Mouse (Mus musculus): Measurements from ENCODE around the gene Zcchc13. TPM values are rescaled to one million over a fixed set of nuclear protein-coding genes. Genes with fewer than 3 reads are reported as not detected.

Gene Zcchc13
- polyA plus RNA-seq (2015; fragmentation: Nextera tagmentation; extraction: Ambion mirVana) = not detected in 2 replicates

GRCm38 (mm10) chrX:103630303-103630702 lies at the start of gene Zcchc13:
Gene Zcchc13, plus strand, starts transcription at chrX:103630586.
- H3K4me1 ChIP-seq (ENCODE audit: control insufficient read depth, low read depth, low read length) = no peaks in the 10 kb centered on the region
- no peak for ATAC-seq (ENCODE audit: low read depth)
- WGBS (ENCODE audit: insufficient replicate concordance) = 69% methylated on average over 12 of the region's 12 CpGs
- H3K9ac ChIP-seq (ENCODE audit: low read depth, low read length) = no peak within 1 kb of the TSS
- H3K27me3 ChIP-seq (ENCODE audit: control insufficient read depth, insufficient read depth, low read depth, low read length) = peaks cover 5% of the 10 kb centered on the region; the same call in 1 of the 2 replicates
- no peak within 1 kb of the TSS for H3K27ac ChIP-seq (ENCODE audit: low read length)
- H3K9me3 ChIP-seq (replicated peaks; ENCODE audit: control insufficient read depth, low read length) = no peaks in the 10 kb centered on the region
- no peaks in the 10 kb centered on the region for H3K36me3 ChIP-seq (ENCODE audit: control insufficient read depth, insufficient read depth)
- no peak within 1 kb of the TSS for H3K4me2 ChIP-seq (ENCODE audit: low read depth, low read length)
- H3K4me3 ChIP-seq (ENCODE audit: low read depth, low read length) = no peak within 1 kb of the TSS

- no peak overlapping the region for H3K4me3 ChIP-seq (ENCODE audit: low read depth, low read length)
- H3K27me3 ChIP-seq (ENCODE audit: control insufficient read depth, insufficient read depth, low read depth, low read length) = no peaks in the 10 kb centered on the region
- no peaks in the 10 kb centered on the region for H3K36me3 ChIP-seq (ENCODE audit: control insufficient read depth, insufficient read depth)
- H3K4me2 ChIP-seq (ENCODE audit: low read depth, low read length) = no peak overlapping the region
- WGBS (ENCODE audit: insufficient replicate concordance) = 50% methylated on average over 1 of the region's 1 CpGs
- H3K27ac ChIP-seq (ENCODE audit: low read length) = no peak overlapping the region
- ATAC-seq (ENCODE audit: low read depth) = no peak
- peaks cover 2% of the 10 kb centered on the region for H3K4me1 ChIP-seq (ENCODE audit: control insufficient read depth, low read depth, low read length)
- no peaks in the 10 kb centered on the region for H3K9me3 ChIP-seq (replicated peaks; ENCODE audit: control insufficient read depth, low read length)
- H3K9ac ChIP-seq (ENCODE audit: low read depth, low read length) = no peak overlapping the region
Observed at GRCm38 (mm10) chrX:103584262-103584661, 46.1 kb upstream of the Zcchc13 start.

GRCm38 (mm10) chrX:103592056-103592455 lies 38.3 kb upstream of the Zcchc13 start:
- peaks cover 3% of the 10 kb centered on the region; the same call in 1 of the 2 replicates for H3K36me3 ChIP-seq (ENCODE audit: control insufficient read depth, insufficient read depth)
- WGBS (ENCODE audit: insufficient replicate concordance) = 85% methylated on average over 6 of the region's 6 CpGs
- ATAC-seq (ENCODE audit: low read depth) = no peak

GRCm38 (mm10) chrX:103602553-103602952 lies 27.8 kb upstream of the Zcchc13 start:
- H3K9ac ChIP-seq (ENCODE audit: low read depth, low read length) = no peak overlapping the region
- no peak overlapping the region for H3K4me3 ChIP-seq (ENCODE audit: low read depth, low read length)
- no peak overlapping the region for H3K4me2 ChIP-seq (ENCODE audit: low read depth, low read length)
- no peaks in the 10 kb centered on the region for H3K27me3 ChIP-seq (ENCODE audit: control insufficient read depth, insufficient read depth, low read depth, low read length)
- H3K36me3 ChIP-seq (ENCODE audit: control insufficient read depth, insufficient read depth) = peaks cover 11% of the 10 kb centered on the region
- H3K4me1 ChIP-seq (ENCODE audit: control insufficient read depth, low read depth, low read length) = no peaks in the 10 kb centered on the region
- H3K27ac ChIP-seq (ENCODE audit: low read length) = no peak overlapping the region
- 72% methylated on average over 5 of the region's 5 CpGs for WGBS (ENCODE audit: insufficient replicate concordance)
- no peak for ATAC-seq (ENCODE audit: low read depth)
- no peaks in the 10 kb centered on the region for H3K9me3 ChIP-seq (replicated peaks; ENCODE audit: control insufficient read depth, low read length)

More at GRCm38 (mm10) chrX:103592056-103592455, 38.3 kb upstream of the Zcchc13 start:
- Histone ChIP-seq H3K27me3 (ENCODE audit: control insufficient read depth, insufficient read depth, low read depth, low read length) (no peaks in the 10 kb centered on the region), H3K9ac (ENCODE audit: low read depth, low read length) (no peak overlapping the region), H3K27ac (ENCODE audit: low read length) (no peak overlapping the region), H3K9me3 (replicated peaks; ENCODE audit: control insufficient read depth, low read length) (no peaks in the 10 kb centered on the region), H3K4me3 (ENCODE audit: low read depth, low read length) (no peak overlapping the region), H3K4me1 (ENCODE audit: control insufficient read depth, low read depth, low read length) (no peaks in the 10 kb centered on the region), H3K4me2 (ENCODE audit: low read depth, low read length) (no peak overlapping the region)

GRCm38 (mm10) chrX:103604211-103604610 lies 26.2 kb upstream of the Zcchc13 start:
- Histone ChIP-seq H3K36me3 (ENCODE audit: control insufficient read depth, insufficient read depth) (peaks cover 18% of the 10 kb centered on the region), H3K27me3 (ENCODE audit: control insufficient read depth, insufficient read depth, low read depth, low read length) (no peaks in the 10 kb centered on the region), H3K4me2 (ENCODE audit: low read depth, low read length) (no peak overlapping the region), H3K9ac (ENCODE audit: low read depth, low read length) (no peak overlapping the region), H3K9me3 (replicated peaks; ENCODE audit: control insufficient read depth, low read length) (no peaks in the 10 kb centered on the region), H3K4me3 (ENCODE audit: low read depth, low read length) (no peak overlapping the region), H3K27ac (ENCODE audit: low read length) (no peak overlapping the region), H3K4me1 (ENCODE audit: control insufficient read depth, low read depth, low read length) (no peaks in the 10 kb centered on the region)
- ATAC-seq (ENCODE audit: low read depth) = no peak
- 84% methylated on average over 5 of the region's 5 CpGs for WGBS (ENCODE audit: insufficient replicate concordance)

GRCm38 (mm10) chrX:103605473-103605872 lies 24.9 kb upstream of the Zcchc13 start:
- no peak overlapping the region for H3K9ac ChIP-seq (ENCODE audit: low read depth, low read length)
- H3K36me3 ChIP-seq (ENCODE audit: control insufficient read depth, insufficient read depth) = peaks cover 18% of the 10 kb centered on the region
- no peak overlapping the region for H3K4me3 ChIP-seq (ENCODE audit: low read depth, low read length)
- ATAC-seq (ENCODE audit: low read depth) = no peak
- H3K27me3 ChIP-seq (ENCODE audit: control insufficient read depth, insufficient read depth, low read depth, low read length) = no peaks in the 10 kb centered on the region
- H3K4me1 ChIP-seq (ENCODE audit: control insufficient read depth, low read depth, low read length) = no peaks in the 10 kb centered on the region
- H3K27ac ChIP-seq (ENCODE audit: low read length) = no peak overlapping the region
- no peaks in the 10 kb centered on the region for H3K9me3 ChIP-seq (replicated peaks; ENCODE audit: control insufficient read depth, low read length)
- no peak overlapping the region for H3K4me2 ChIP-seq (ENCODE audit: low read depth, low read length)
- WGBS (ENCODE audit: insufficient replicate concordance) = 68% methylated on average over 8 of the region's 8 CpGs

GRCm38 (mm10) chrX:103610401-103610800 lies 20.0 kb upstream of the Zcchc13 start:
- no peak overlapping the region for H3K9ac ChIP-seq (ENCODE audit: low read depth, low read length)
- H3K4me2 ChIP-seq (ENCODE audit: low read depth, low read length) = no peak overlapping the region
- H3K27ac ChIP-seq (ENCODE audit: low read length) = no peak overlapping the region
- WGBS (ENCODE audit: insufficient replicate concordance) = 93% methylated on average over 5 of the region's 5 CpGs
- H3K9me3 ChIP-seq (replicated peaks; ENCODE audit: control insufficient read depth, low read length) = no peaks in the 10 kb centered on the region
- peaks cover 20% of the 10 kb centered on the region for H3K36me3 ChIP-seq (ENCODE audit: control insufficient read depth, insufficient read depth)
- no peak overlapping the region for H3K4me3 ChIP-seq (ENCODE audit: low read depth, low read length)
- H3K27me3 ChIP-seq (ENCODE audit: control insufficient read depth, insufficient read depth, low read depth, low read length) = no peaks in the 10 kb centered on the region
- no peaks in the 10 kb centered on the region; the same call in 1 of the 2 replicates for H3K4me1 ChIP-seq (ENCODE audit: control insufficient read depth, low read depth, low read length)
- ATAC-seq (ENCODE audit: low read depth) = no peak

GRCm38 (mm10) chrX:103611462-103611861 lies 18.9 kb upstream of the Zcchc13 start:
- Histone ChIP-seq H3K36me3 (ENCODE audit: control insufficient read depth, insufficient read depth) (peaks cover 18% of the 10 kb centered on the region), H3K9ac (ENCODE audit: low read depth, low read length) (no peak overlapping the region), H3K4me3 (ENCODE audit: low read depth, low read length) (no peak overlapping the region), H3K27ac (ENCODE audit: low read length) (no peak overlapping the region), H3K4me2 (ENCODE audit: low read depth, low read length) (no peak overlapping the region), H3K9me3 (replicated peaks; ENCODE audit: control insufficient read depth, low read length) (no peaks in the 10 kb centered on the region), H3K4me1 (ENCODE audit: control insufficient read depth, low read depth, low read length) (peaks cover 2% of the 10 kb centered on the region; the same call in 1 of the 2 replicates), H3K27me3 (ENCODE audit: control insufficient read depth, insufficient read depth, low read depth, low read length) (no peaks in the 10 kb centered on the region)
- 93% methylated on average over 2 of the region's 2 CpGs for WGBS (ENCODE audit: insufficient replicate concordance)
- ATAC-seq (ENCODE audit: low read depth) = no peak

- ATAC-seq (ENCODE audit: low read depth) = no peak
- Histone ChIP-seq H3K4me3 (ENCODE audit: low read depth, low read length) (no peak overlapping the region), H3K9me3 (replicated peaks; ENCODE audit: control insufficient read depth, low read length) (no peaks in the 10 kb centered on the region), H3K36me3 (ENCODE audit: control insufficient read depth, insufficient read depth) (peaks cover 8% of the 10 kb centered on the region), H3K4me1 (ENCODE audit: control insufficient read depth, low read depth, low read length) (peaks cover 5% of the 10 kb centered on the region), H3K27ac (ENCODE audit: low read length) (no peak overlapping the region), H3K9ac (ENCODE audit: low read depth, low read length) (no peak overlapping the region), H3K4me2 (ENCODE audit: low read depth, low read length) (no peak overlapping the region), H3K27me3 (ENCODE audit: control insufficient read depth, insufficient read depth, low read depth, low read length) (no peaks in the 10 kb centered on the region)
- WGBS (ENCODE audit: insufficient replicate concordance) = 91% methylated on average over 24 of the region's 24 CpGs
Observed at GRCm38 (mm10) chrX:103614700-103615233, 15.6 kb upstream of the Zcchc13 start.

All from liver, embryonic 16.5 days (tissue).